Mouse (Mus musculus) ES-E14 (cell line): ENCODE measurements around the gene Ccdc191. TPM values are rescaled to one million over a fixed set of nuclear protein-coding genes. Genes with fewer than 3 reads are reported as not detected.

Source experiments
- DNase-seq: peaks from one replicate; pipeline ENCODE4 v3.0.0-alpha.2; 2013; ENCODE audit warnings: low read depth, low spot score
- H3K27ac ChIP-seq: 2 replicates; pipeline ENCODE4 v1.5.1; 2012; ENCODE audit warnings: low read depth, mild to moderate bottlenecking, low read length, moderate library complexity, mixed read lengths; ENCODE audit not compliant: poor library complexity, insufficient read depth, severe bottlenecking
- H3K36me3 ChIP-seq: 2 replicates; pipeline ENCODE4 v1.6.1; 2012; ENCODE audit warnings: mild to moderate bottlenecking, low read length, moderate library complexity, mixed read lengths; ENCODE audit not compliant: control insufficient read depth, poor library complexity, insufficient read depth, severe bottlenecking
- H3K4me1 ChIP-seq, 2 experiments: fragments of 150-350 bp in 1 of 2; sonication (generic) in 1 of 2; 2 replicates each; pipeline ENCODE4 v1.6.1; 2012; ENCODE audit warnings: low read length in 2 of 2, mild to moderate bottlenecking in 1 of 2, mixed read lengths in 1 of 2; ENCODE audit not compliant: control insufficient read depth in 2 of 2, insufficient read depth in 2 of 2, poor library complexity in 1 of 2
- H3K4me3 ChIP-seq, 2 experiments: fragments of 150-350 bp in 1 of 2; sonication (generic) in 1 of 2; 2 replicates each; pipeline ENCODE4 v1.5.1; 2012; ENCODE audit warnings: low read length in 2 of 2, low read depth in 1 of 2, mild to moderate bottlenecking in 1 of 2, mixed read lengths in 1 of 2; ENCODE audit not compliant: insufficient read depth in 1 of 2, poor library complexity in 1 of 2, severe bottlenecking in 1 of 2
- H3K9ac ChIP-seq: 2 replicates; pipeline ENCODE4 v1.6.1; 2012; ENCODE audit warnings: low read depth, mild to moderate bottlenecking, low read length, mixed read lengths; ENCODE audit not compliant: poor library complexity, insufficient read depth, severe bottlenecking
- H3K9me3 ChIP-seq: fragments of 150-350 bp; sonication (generic); 2 replicates; pipeline ENCODE4 v1.6.1; 2012; ENCODE audit warnings: low read depth, mild to moderate bottlenecking, low read length; ENCODE audit not compliant: control insufficient read depth, insufficient read depth
- CHD2 ChIP-seq: IDR thresholded peaks from 2 replicates; pipeline ENCODE4 v1.6.1; 2014; ENCODE audit warnings: mild to moderate bottlenecking, low read depth, low read length, inconsistent platforms
- HCFC1 ChIP-seq: IDR thresholded peaks from 2 replicates; pipeline ENCODE4 v1.6.1; 2012; ENCODE audit warnings: low read length, inconsistent platforms, borderline replicate concordance; ENCODE audit not compliant: insufficient read depth
- MAFK ChIP-seq: IDR thresholded peaks from 2 replicates; pipeline ENCODE4 v1.6.1; 2014; ENCODE audit warnings: mild to moderate bottlenecking, low read depth, low read length, inconsistent platforms; ENCODE audit not compliant: insufficient read depth
- ZC3H11A ChIP-seq: IDR thresholded peaks from 2 replicates; pipeline ENCODE4 v1.6.1; 2012; ENCODE audit warnings: low read depth, mild to moderate bottlenecking, inconsistent platforms, low read length, borderline replicate concordance
- ZNF384 ChIP-seq: IDR thresholded peaks from 2 replicates; pipeline ENCODE4 v1.6.1; 2012; ENCODE audit warnings: low read depth, low read length, inconsistent platforms
- in situ Hi-C, 2 experiments: fragments of 600-800 bp; cut with MboI; formaldehyde crosslinking; loops; one replicate each; pipeline ENCODE4 v1.15.1; 2025; ENCODE audit warnings: low sequenced_read_pairs in 2 of 2, inconsistent platforms in 1 of 2; ENCODE audit not compliant: unreplicated experiment in 2 of 2
- total RNA-seq: library from RNA; depleted of rRNA; stranded (reverse); fragments of 300-350 nt; gene quantifications from 2 replicates; pipeline ENCODE4 v1.2.3, GENCODE M21; 2012

The Ccdc191 gene
- total RNA-seq, 1 experiment: 13.8 TPM

DNA sequence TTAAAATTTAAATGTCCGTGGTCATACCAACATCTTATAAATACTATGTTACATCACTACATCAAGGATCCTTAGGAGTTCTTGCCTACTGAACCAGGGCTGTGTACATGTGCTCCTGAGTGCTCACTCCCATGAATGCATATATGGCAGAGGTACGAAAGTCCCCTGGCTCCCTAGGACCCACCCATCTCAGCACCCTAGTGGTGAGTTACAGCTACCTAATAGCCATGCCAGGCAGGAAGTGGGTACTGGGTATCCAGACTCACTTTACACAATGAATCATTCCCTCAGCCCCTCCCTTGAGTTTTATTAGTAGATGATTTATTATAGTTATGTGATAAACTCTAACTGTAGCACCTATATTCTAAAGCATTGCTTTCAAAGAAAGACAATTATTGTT lies 7.3 kb upstream of the Ccdc191 start:
- no peak overlapping the region for H3K4me3 ChIP-seq
- in situ Hi-C loops: no loop called here
- no peak overlapping the region for H3K9ac ChIP-seq
- H3K27ac ChIP-seq: no peak overlapping the region
- no peaks in the 10 kb centered on the region for H3K4me1 ChIP-seq
- H3K36me3 ChIP-seq: peaks cover 13% of the 10 kb centered on the region
- TF ChIP-seq ZNF384 (no peak), CHD2 (no peak), MAFK (no peak), HCFC1 (no peak), ZC3H11A (no peak)
- no peaks in the 10 kb centered on the region for H3K9me3 ChIP-seq
- no peak for DNase-seq

DNA sequence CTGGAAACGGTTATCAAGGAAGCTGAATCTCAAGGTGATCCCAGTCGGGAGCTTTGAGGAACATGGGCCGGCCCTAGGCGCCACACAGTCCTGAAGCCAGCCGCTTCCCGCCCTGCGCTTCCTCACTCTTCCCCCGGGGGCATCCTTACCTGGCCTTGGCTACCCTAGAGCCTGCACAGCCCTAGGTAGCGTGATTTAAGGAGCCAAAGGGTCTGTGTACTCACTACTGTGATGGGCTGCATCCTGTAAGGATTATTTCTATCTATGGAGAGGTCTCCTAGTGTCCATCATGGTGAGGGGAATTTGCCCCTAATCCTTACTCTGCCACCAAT lies 371 bp downstream of the Ccdc191 start:
- Histone ChIP-seq H3K9ac (peak overlapping the region; percentile 81), H3K9me3 (no peaks in the 10 kb centered on the region), H3K27ac (peak overlapping the region; percentile 15; the same call in 1 of the 2 replicates), H3K4me3 (peak overlapping the region; percentile 71 to 73), H3K4me1 (no peaks in the 10 kb centered on the region), H3K36me3 (no peaks in the 10 kb centered on the region)
- no peak for DNase-seq
- in situ Hi-C loops: no loop called here
- TF ChIP-seq ZC3H11A (no peak), ZNF384 (no peak)

DNA sequence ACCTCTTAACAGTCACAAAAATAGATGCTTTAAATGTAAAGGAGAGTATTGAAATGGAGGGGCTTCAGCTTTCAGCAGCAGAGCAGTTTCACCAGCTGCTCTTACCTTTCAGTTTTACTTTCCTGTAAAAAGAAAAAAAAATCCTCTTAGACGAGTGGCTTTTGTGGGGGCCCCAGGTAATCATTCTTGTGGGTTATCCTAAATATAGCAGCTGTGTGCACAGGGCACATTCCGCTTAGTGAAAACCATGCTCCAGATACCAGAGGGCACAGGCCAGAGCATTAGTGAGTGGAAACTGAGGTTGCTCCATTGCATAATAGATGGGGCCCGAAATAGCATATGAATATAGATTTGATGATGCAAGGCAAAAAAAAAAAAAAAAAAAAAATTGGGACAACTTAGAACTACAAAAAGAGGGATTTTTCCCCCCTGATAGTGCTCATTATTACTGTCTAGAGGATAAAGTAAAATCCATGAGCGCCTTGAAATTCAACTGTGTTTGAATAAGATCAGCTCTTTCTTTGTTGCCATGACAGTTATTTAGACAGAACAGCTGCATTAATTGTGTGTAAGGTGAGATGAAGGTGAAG lies 1.2 kb downstream of the Ccdc191 start:
- in situ Hi-C loops: no loop called here
- no peaks in the 10 kb centered on the region for H3K9me3 ChIP-seq
- no peaks in the 10 kb centered on the region for H3K4me1 ChIP-seq
- no peak overlapping the region for H3K4me3 ChIP-seq
- no peak for TF ChIP-seq ZC3H11A
- TF ChIP-seq MAFK: no peak
- no peak for TF ChIP-seq ZNF384
- TF ChIP-seq HCFC1: no peak
- no peak for TF ChIP-seq CHD2
- H3K36me3 ChIP-seq: no peaks in the 10 kb centered on the region
- DNase-seq: no peak
- no peak overlapping the region; the same call in 1 of the 2 replicates for H3K9ac ChIP-seq
- no peak overlapping the region for H3K27ac ChIP-seq

DNA sequence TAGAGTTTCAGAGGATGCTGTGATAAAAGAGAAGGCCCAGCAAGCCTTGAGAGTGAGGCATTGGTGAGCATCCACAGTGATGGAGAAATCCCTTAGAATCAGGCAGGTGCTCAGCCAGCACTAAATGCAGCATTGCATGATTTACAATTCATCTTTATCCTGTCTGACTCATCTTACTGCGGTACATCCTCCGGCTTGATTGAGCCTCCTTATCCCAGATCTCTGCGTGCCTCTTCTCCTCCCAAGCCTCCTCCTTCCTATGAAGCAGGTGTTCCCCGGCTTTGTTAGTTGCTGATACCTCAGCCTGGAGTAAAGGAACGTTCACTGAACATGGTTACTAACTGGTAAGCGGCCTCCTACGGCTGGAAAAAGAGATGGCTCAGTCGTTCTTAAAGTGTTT lies 4.9 kb downstream of the Ccdc191 start:
- H3K9ac ChIP-seq: no peak overlapping the region
- H3K9me3 ChIP-seq: no peaks in the 10 kb centered on the region
- TF ChIP-seq CHD2: no peak
- no peak for TF ChIP-seq ZC3H11A
- TF ChIP-seq ZNF384: no peak
- TF ChIP-seq MAFK: no peak
- TF ChIP-seq HCFC1: no peak
- no peak overlapping the region for H3K4me3 ChIP-seq
- no peak overlapping the region for H3K27ac ChIP-seq
- no peak for DNase-seq
- no peaks in the 10 kb centered on the region for H3K4me1 ChIP-seq
- H3K36me3 ChIP-seq: no peaks in the 10 kb centered on the region
- in situ Hi-C loops: no loop called here

DNA sequence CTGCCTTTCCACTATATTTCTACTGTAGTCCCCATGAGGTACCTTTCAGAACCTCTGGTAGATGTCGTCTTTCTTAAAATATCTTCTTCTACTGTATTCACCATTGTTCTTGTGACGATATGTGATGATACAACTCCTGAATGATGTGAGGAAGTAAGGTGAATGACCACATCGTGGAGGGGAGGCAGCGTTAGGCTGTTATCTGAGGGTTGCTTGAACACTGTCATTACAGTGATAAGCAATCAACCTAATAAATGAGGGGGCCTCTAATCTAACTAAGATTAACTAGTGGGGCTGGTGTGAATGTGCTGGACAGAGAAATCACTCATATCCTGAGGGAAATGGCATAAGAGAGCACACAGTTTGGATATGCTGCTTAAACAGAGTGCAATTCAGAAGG lies 10.5 kb downstream of the Ccdc191 start:
- H3K4me1 ChIP-seq: no peaks in the 10 kb centered on the region
- H3K9me3 ChIP-seq: no peaks in the 10 kb centered on the region
- no peak overlapping the region for H3K4me3 ChIP-seq
- no peak for DNase-seq
- TF ChIP-seq MAFK: no peak
- TF ChIP-seq ZNF384: no peak
- in situ Hi-C loops: no loop called here
- H3K27ac ChIP-seq: no peak overlapping the region
- H3K9ac ChIP-seq: no peak overlapping the region
- no peaks in the 10 kb centered on the region for H3K36me3 ChIP-seq
